Mouse (Mus musculus): ENCODE data around the gene Celf2. TPM values are rescaled to one million over a fixed set of nuclear protein-coding genes. Genes with fewer than 3 reads are reported as not detected.

Celf2 gene
- polyA plus RNA-seq, 1 experiment from 2014 or later = 182 TPM

- Histone ChIP-seq H3K27ac (no peak overlapping the region), H3K4me2 (replicated peaks) (no peak overlapping the region), H3K9me3 (no peaks in the 10 kb centered on the region), H3K4me1 (replicated peaks) (peaks cover 16% of the 10 kb centered on the region), H3K36me3 (no peaks in the 10 kb centered on the region), H3K9ac (replicated peaks) (no peak overlapping the region), H3K4me3 (replicated peaks) (no peak overlapping the region), H3K27me3 (no peaks in the 10 kb centered on the region)
- ATAC-seq = no peak
- WGBS = 87% methylated on average over 9 of the region's 9 CpGs
Measured at GRCm38 (mm10) chr2:6945638-6946415, 563.5 kb downstream of the Celf2 start.

GRCm38 (mm10) chr2:6943651-6944050 is 565.7 kb downstream of the Celf2 start:
- H3K9me3 ChIP-seq = no peaks in the 10 kb centered on the region
- no peaks in the 10 kb centered on the region for H3K27me3 ChIP-seq
- peaks cover 16% of the 10 kb centered on the region for H3K4me1 ChIP-seq (replicated peaks)
- H3K4me2 ChIP-seq (replicated peaks) = no peak overlapping the region
- peak; percentile 46; the same call in 1 of the 2 replicates for ATAC-seq
- 83% methylated on average over 8 of the region's 8 CpGs for WGBS
- no peak overlapping the region for H3K4me3 ChIP-seq (replicated peaks)
- no peaks in the 10 kb centered on the region for H3K36me3 ChIP-seq
- H3K27ac ChIP-seq = no peak overlapping the region
- H3K9ac ChIP-seq (replicated peaks) = no peak overlapping the region

GRCm38 (mm10) chr2:6942635-6943390 is 566.5 kb downstream of the Celf2 start:
- peak; percentile 82 for ATAC-seq
- Histone ChIP-seq H3K36me3 (no peaks in the 10 kb centered on the region), H3K4me1 (replicated peaks) (peaks cover 16% of the 10 kb centered on the region), H3K27ac (no peak overlapping the region), H3K9ac (replicated peaks) (no peak overlapping the region), H3K4me3 (replicated peaks) (no peak overlapping the region), H3K27me3 (no peaks in the 10 kb centered on the region), H3K4me2 (replicated peaks) (no peak overlapping the region), H3K9me3 (no peaks in the 10 kb centered on the region)
- WGBS = 51% methylated on average over 2 of the region's 2 CpGs

GRCm38 (mm10) chr2:6939143-6939542 is 570.2 kb downstream of the Celf2 start:
- no peak for ATAC-seq
- Histone ChIP-seq H3K4me3 (replicated peaks) (no peak overlapping the region), H3K27ac (no peak overlapping the region), H3K27me3 (no peaks in the 10 kb centered on the region), H3K4me1 (replicated peaks) (peaks cover 16% of the 10 kb centered on the region), H3K36me3 (no peaks in the 10 kb centered on the region), H3K9me3 (no peaks in the 10 kb centered on the region), H3K4me2 (replicated peaks) (no peak overlapping the region), H3K9ac (replicated peaks) (no peak overlapping the region)
- WGBS = 98% methylated on average over 2 of the region's 2 CpGs

GRCm38 (mm10) chr2:6933130-6933529 is 576.2 kb downstream of the Celf2 start:
- Histone ChIP-seq H3K9me3 (no peaks in the 10 kb centered on the region), H3K9ac (replicated peaks) (no peak overlapping the region), H3K27me3 (no peaks in the 10 kb centered on the region; the same call in 1 of the 2 replicates), H3K27ac (no peak overlapping the region), H3K4me2 (replicated peaks) (no peak overlapping the region), H3K4me1 (replicated peaks) (no peaks in the 10 kb centered on the region), H3K4me3 (replicated peaks) (no peak overlapping the region), H3K36me3 (no peaks in the 10 kb centered on the region)
- 78% methylated on average over 12 of the region's 12 CpGs for WGBS
- no peak for ATAC-seq

- H3K27me3 ChIP-seq = no peaks in the 10 kb centered on the region; the same call in 1 of the 2 replicates
- H3K9ac ChIP-seq (replicated peaks) = no peak overlapping the region
- H3K4me2 ChIP-seq (replicated peaks) = no peak overlapping the region
- H3K4me3 ChIP-seq (replicated peaks) = no peak overlapping the region
- no peak for ATAC-seq
- no peaks in the 10 kb centered on the region for H3K36me3 ChIP-seq
- no peak overlapping the region for H3K27ac ChIP-seq
- WGBS = 94% methylated on average over 4 of the region's 4 CpGs
- H3K9me3 ChIP-seq = no peaks in the 10 kb centered on the region
- peaks cover 3% of the 10 kb centered on the region; the same call in 1 of the 2 replicates for H3K4me1 ChIP-seq (replicated peaks)
Measured at GRCm38 (mm10) chr2:6927693-6928360, 581.5 kb downstream of the Celf2 start.

GRCm38 (mm10) chr2:6925505-6925904 is 583.9 kb downstream of the Celf2 start:
- ATAC-seq = peak; percentile 78
- Histone ChIP-seq H3K4me1 (replicated peaks) (peaks cover 3% of the 10 kb centered on the region; the same call in 1 of the 2 replicates), H3K4me2 (replicated peaks) (no peak overlapping the region), H3K27ac (no peak overlapping the region), H3K9me3 (no peaks in the 10 kb centered on the region), H3K36me3 (no peaks in the 10 kb centered on the region), H3K9ac (replicated peaks) (no peak overlapping the region), H3K4me3 (replicated peaks) (no peak overlapping the region), H3K27me3 (no peaks in the 10 kb centered on the region)
- WGBS = 27% methylated on average over 5 of the region's 5 CpGs

- Histone ChIP-seq H3K4me2 (replicated peaks) (no peak overlapping the region), H3K4me1 (replicated peaks) (peaks cover 3% of the 10 kb centered on the region; the same call in 1 of the 2 replicates), H3K27me3 (no peaks in the 10 kb centered on the region), H3K36me3 (no peaks in the 10 kb centered on the region), H3K4me3 (replicated peaks) (no peak overlapping the region), H3K9ac (replicated peaks) (no peak overlapping the region), H3K9me3 (no peaks in the 10 kb centered on the region), H3K27ac (no peak overlapping the region)
- WGBS = 80% methylated on average over 15 of the region's 15 CpGs
- ATAC-seq = no peak
Measured at GRCm38 (mm10) chr2:6923738-6924474, 585.5 kb downstream of the Celf2 start.

GRCm38 (mm10) chr2:6915386-6915785 is 594.0 kb downstream of the Celf2 start:
- no peak for ATAC-seq
- H3K9me3 ChIP-seq = no peaks in the 10 kb centered on the region
- 87% methylated on average over 4 of the region's 4 CpGs for WGBS

GRCm38 (mm10) chr2:6913315-6913714 is 596.0 kb downstream of the Celf2 start:
- Histone ChIP-seq H3K9ac (replicated peaks) (no peak overlapping the region), H3K36me3 (no peaks in the 10 kb centered on the region), H3K9me3 (no peaks in the 10 kb centered on the region), H3K4me3 (replicated peaks) (no peak overlapping the region), H3K4me1 (replicated peaks) (0 out of 2 replicates have a peak, but pooled peaks cover 3% of the 10 kb centered on the region), H3K27me3 (no peaks in the 10 kb centered on the region), H3K27ac (no peak overlapping the region), H3K4me2 (replicated peaks) (no peak overlapping the region)
- WGBS = 81% methylated on average over 10 of the region's 10 CpGs
- no peak for ATAC-seq

More at GRCm38 (mm10) chr2:6915386-6915785, 594.0 kb downstream of the Celf2 start:
- no peaks in the 10 kb centered on the region for H3K36me3 ChIP-seq
- no peak overlapping the region for H3K4me3 ChIP-seq (replicated peaks)
- H3K27ac ChIP-seq = no peak overlapping the region
- no peak overlapping the region for H3K4me2 ChIP-seq (replicated peaks)
- H3K4me1 ChIP-seq (replicated peaks) = 0 out of 2 replicates have a peak, but pooled peaks cover 3% of the 10 kb centered on the region
- H3K9ac ChIP-seq (replicated peaks) = no peak overlapping the region
- no peaks in the 10 kb centered on the region for H3K27me3 ChIP-seq

GRCm38 (mm10) chr2:6911932-6912331 is 597.4 kb downstream of the Celf2 start:
- Histone ChIP-seq H3K36me3 (no peaks in the 10 kb centered on the region), H3K4me1 (replicated peaks) (peaks cover 6% of the 10 kb centered on the region; the same call in 1 of the 2 replicates), H3K4me3 (replicated peaks) (no peak overlapping the region), H3K9me3 (no peaks in the 10 kb centered on the region), H3K27me3 (no peaks in the 10 kb centered on the region), H3K4me2 (replicated peaks) (no peak overlapping the region), H3K27ac (no peak overlapping the region), H3K9ac (replicated peaks) (no peak overlapping the region)
- WGBS = 55% methylated on average over 7 of the region's 7 CpGs
- no peak for ATAC-seq
